Mouse (Mus musculus): ENCODE measurements around the gene Nmnat1.

GRCm38 (mm10) chr4:149459425-149459824, 25.6 kb downstream of the Nmnat1 start:
- no peak for TF ChIP-seq EP300 (IDR thresholded peaks at IDR 0.05)
- TF ChIP-seq CTCF (IDR thresholded peaks at IDR 0.05): no peak
